Mouse (Mus musculus): Measurements from ENCODE around the gene Tbc1d14. TPM values are rescaled to one million over a fixed set of nuclear protein-coding genes. Genes with fewer than 3 reads are reported as not detected.
A peak's percentile ranks its signal among the peaks of the same experiment; 100 is the strongest.

Gene Tbc1d14
- total RNA-seq, 2 experiments from 2014 or later, result 14.5 to 14.6 TPM

DNA sequence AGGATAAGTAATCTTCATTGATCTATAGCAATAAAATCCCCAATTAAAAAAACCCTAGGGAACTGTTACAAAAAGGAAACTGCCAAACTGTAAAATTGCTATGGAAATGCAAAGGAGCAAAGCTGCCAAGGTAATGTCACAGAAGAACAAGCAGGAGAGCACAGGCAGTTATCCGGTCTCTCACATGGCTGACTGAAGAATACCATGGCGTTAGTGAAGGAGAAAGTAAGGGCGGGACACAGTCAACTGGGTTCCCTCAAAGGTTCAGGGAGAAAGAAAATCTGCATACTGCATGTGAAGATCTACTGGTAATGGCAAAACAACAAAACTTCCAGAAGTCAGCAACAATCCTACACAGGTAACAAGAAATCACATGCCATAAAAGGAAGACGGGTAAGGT is 36.8 kb downstream of the Tbc1d14 start:
- DNase-seq (ENCODE audit: low spot score), result no peak

DNA sequence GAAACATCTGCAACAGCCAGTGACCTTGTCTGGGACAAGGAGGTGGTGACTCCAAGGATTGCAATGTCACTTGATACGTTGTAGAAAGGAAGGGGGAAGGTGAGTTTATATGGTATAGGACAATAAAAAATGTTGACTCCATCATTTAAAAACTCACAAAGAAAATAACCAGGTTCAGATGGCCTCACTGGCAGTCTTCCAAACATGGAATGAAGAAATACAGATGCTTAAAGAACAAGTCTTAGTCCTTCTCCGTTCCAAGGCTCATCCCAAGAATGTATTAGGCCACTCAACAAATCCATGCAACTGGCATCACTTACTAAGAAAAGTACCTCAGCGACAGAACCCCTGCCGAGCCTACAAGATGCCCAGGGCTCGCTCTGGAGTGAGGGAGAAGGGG is 38.6 kb downstream of the Tbc1d14 start:
- DNase-seq (ENCODE audit: low spot score), result no peak

DNA sequence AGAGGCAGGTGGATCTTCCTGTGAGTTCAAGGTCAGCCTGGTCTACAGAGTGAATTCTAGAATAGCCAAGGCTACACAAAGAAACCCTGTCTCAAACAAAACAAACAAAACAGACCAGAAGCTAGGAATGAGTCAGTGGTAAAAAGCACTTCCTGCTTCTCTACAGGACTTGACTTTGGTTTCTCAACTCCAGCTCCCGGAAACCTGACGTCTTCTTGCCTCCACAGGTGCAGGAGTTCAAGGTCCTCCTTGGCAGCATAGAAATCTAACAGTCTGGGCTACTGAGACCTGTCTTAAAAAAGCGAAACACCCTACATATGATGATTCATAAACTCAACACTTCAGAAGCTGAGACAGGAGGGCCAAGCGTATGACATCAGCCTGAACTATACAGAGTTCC is 39.2 kb downstream of the Tbc1d14 start:
- no peak for DNase-seq (ENCODE audit: low spot score)

- DNase-seq (ENCODE audit: low spot score), result no peak
Measured at GRCm38 (mm10) chr5:36553056-36553606, 39.9 kb downstream of the Tbc1d14 start.

GRCm38 (mm10) chr5:36552391-36552790 is 40.7 kb downstream of the Tbc1d14 start:
- DNase-seq (ENCODE audit: low spot score), result no peak

GRCm38 (mm10) chr5:36549243-36549642 is 43.8 kb downstream of the Tbc1d14 start:
- DNase-seq (ENCODE audit: low spot score), result no peak

GRCm38 (mm10) chr5:36544765-36545164 is 48.3 kb downstream of the Tbc1d14 start:
- DNase-seq (ENCODE audit: low spot score), result no peak

DNA sequence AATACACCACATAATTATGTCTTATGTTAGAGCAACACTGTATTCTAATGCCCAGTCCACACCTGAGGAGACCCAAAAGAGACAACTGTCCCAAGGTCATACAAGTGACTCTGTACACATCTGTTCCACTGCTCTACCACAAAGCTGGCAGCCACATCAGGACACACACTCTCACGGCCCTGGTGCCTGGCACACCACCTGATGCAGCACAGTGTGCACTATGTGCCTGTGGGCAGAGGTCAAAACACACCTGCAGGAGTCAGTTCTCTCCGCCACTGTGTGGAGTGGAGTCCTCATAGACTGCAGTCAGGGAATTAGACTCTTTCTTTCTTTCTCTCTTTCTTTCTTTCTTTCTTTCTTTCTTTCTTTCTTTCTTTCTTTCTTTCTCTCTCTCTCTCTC is 52.1 kb downstream of the Tbc1d14 start:
- no peak for DNase-seq (ENCODE audit: low spot score)

- peak; percentile 55 for DNase-seq (ENCODE audit: low spot score)
Measured at GRCm38 (mm10) chr5:36538576-36539187, 54.4 kb downstream of the Tbc1d14 start.

DNA sequence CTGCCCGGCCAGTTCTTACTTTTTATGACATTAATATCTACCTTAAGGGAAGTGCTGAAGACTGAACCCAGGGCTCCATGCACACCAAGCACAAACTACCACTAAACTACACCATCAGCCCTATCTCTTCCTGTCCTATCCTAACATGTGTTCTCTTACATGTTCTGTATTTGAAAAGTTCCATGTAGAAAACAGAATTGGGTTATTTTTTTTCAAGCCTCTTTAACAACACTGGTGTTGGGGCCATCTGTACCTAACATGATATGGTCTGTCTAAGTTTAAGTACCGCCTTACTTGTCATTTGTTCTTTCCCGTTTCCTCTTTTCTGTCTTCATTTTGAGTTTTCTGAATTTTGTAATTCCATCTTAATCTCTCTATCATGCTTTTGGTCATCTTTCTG is 56.7 kb downstream of the Tbc1d14 start:
- DNase-seq (ENCODE audit: low spot score), result no peak

- DNase-seq (ENCODE audit: low spot score), result peak; percentile 24
Measured at GRCm38 (mm10) chr5:36535438-36536176, 57.5 kb downstream of the Tbc1d14 start.

GRCm38 (mm10) chr5:36534455-36535030 is 58.5 kb downstream of the Tbc1d14 start:
- DNase-seq (ENCODE audit: low spot score), result no peak

GRCm38 (mm10) chr5:36530129-36530751 is 62.8 kb downstream of the Tbc1d14 start:
- DNase-seq (ENCODE audit: low spot score), result peak; percentile 97

DNA sequence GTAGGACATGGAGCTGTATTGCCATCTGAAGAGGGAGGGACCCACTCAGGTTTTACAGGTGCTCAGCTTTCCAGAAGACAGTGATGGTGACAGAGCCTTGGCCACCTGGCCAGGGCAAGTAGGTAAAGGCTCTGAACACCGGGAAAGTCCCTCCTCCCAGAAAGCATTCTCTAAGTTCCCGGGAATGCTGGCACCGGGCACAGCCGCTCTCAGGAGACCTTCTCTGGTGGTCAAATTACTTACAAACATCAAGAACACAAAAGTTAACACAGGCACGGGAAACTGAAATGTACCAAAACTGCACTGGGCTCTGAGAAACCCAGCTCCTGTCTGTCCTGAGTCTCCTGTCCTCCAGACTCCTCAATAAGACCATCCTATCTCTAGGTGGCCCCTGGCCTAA is 63.4 kb downstream of the Tbc1d14 start:
- no peak for DNase-seq (ENCODE audit: low spot score)

DNA sequence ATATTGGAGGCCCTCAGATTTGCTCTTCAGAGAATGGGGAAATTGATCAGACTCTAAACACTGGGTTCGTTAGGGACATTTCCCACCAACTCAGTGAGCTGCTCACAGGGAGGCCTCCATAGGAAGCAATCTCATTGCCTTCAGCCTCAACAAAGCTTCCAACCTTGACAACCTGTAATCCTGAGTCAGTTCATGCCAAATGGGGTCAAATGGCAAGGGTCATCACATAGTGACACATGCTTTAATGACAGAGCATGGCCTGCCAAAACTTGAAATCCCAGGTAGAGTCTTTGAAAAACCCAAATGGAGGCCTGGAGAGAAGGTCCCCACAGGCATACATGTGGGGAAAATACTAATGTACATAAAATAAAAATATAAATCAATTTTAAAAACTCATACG is 66.2 kb downstream of the Tbc1d14 start:
- no peak for DNase-seq (ENCODE audit: low spot score)

GRCm38 (mm10) chr5:36526274-36526673 is 66.8 kb downstream of the Tbc1d14 start:
- DNase-seq (ENCODE audit: low spot score), result no peak

- DNase-seq (ENCODE audit: low spot score), result no peak
Measured at GRCm38 (mm10) chr5:36525216-36525615, 67.9 kb downstream of the Tbc1d14 start.

GRCm38 (mm10) chr5:36523219-36523703 is 69.8 kb downstream of the Tbc1d14 start:
- no peak for DNase-seq (ENCODE audit: low spot score)

GRCm38 (mm10) chr5:36522782-36523181 is 70.3 kb downstream of the Tbc1d14 start:
- no peak for DNase-seq (ENCODE audit: low spot score)

DNA sequence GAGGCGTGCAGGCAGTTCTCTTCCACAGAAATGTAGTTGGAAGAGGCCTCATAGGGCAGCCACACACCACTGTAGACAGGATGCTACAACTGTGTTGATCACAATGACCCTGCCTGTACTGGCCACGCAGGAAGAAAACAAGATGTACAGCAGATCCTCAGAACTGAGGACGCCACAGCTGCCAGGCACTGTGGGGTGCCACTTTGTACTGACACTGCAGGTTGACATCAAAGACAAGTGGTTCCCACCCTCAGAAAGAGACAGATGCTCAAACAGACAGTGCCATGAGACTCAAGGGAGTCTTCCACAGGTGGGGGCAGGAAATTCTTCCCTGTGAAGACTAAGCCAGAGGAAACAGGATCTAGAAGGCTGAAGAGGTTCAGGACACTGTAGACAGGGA is 73.3 kb downstream of the Tbc1d14 start:
- no peak for DNase-seq (ENCODE audit: low spot score)

- DNase-seq (ENCODE audit: low spot score), result no peak
Measured at GRCm38 (mm10) chr5:36517596-36517995, 75.5 kb downstream of the Tbc1d14 start.

- no peak for DNase-seq (ENCODE audit: low spot score)
Measured at GRCm38 (mm10) chr5:36515558-36515957, 77.5 kb downstream of the Tbc1d14 start.

All from gastrocnemius, adult 18-20 months (tissue).